Mouse (Mus musculus) MN1 (cell line): ENCODE results near the gene Ifit3.
A peak's percentile ranks its signal among the peaks of the same experiment; 100 is the strongest.
"Not testable (repeated sequence)": the region's sequence is repeated elsewhere in the genome, so short reads cannot be mapped to it uniquely, and the experiment has no call there.

ENCODE experiments used
- DNase-seq: peaks from one replicate; pipeline ENCODE4 v3.0.0-alpha.2; 2016; ENCODE audit warnings: low spot score

Ifit3 gene

DNA sequence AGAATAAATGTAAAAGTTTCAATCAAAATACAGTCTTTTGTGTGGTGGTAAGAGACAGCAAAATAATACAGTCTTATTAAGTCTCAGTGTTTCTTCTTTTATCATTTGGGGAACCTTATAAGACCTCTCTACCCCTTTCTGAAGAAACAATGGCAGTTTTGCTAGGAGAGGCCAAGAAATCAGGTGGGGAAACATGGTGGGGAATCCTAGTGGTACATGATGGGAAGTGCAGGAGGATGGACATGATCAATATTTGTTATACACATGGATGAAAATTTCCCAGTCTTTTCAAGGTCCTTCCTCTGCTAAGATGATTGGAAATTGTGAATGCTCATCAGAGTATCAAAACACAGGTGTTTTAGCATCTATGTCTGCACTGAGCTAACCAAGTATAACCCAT is 5.6 kb downstream of the Ifit3 start:
- DNase-seq: no peak

DNA sequence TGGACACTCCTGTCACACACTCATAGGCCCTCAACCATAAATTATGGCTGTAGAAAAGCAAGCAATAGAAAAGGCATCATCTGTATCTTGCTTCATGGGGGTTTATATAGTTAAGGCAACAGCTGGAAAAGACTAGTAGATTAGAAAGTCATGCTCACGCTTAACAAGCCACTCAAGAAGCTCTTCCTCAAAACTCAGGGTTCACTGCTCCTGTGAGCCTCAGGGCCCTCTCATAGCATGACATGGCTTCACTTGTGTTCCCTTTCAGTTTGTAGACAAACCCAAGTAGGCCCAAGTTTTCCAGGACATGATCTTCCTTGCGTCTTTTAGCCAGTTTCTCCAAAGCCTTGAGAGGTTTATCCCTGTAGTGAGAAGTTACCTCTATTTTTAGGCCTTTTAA is 10.1 kb downstream of the Ifit3 start:
- no peak for DNase-seq

DNA sequence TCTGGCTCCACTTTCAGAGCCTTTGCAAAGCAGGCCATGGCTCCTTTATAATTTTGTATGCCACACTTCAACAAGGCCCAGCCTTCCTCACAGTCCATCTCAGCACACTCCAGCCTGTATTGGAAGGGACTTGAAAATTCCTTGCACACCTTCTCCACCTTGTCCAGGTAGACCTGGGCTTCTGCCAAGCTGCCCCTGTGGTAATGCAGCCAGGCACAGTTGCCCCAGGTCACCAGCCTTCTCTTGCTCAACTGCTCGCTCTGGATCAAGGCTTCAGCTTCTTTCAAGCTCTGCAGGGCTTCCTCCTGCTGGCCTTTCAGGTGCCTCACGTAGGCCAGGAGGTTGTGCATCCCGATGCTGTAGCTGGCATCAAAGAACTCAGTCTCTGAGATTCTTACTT is 11.2 kb downstream of the Ifit3 start:
- DNase-seq: not testable (repeated sequence)

DNA sequence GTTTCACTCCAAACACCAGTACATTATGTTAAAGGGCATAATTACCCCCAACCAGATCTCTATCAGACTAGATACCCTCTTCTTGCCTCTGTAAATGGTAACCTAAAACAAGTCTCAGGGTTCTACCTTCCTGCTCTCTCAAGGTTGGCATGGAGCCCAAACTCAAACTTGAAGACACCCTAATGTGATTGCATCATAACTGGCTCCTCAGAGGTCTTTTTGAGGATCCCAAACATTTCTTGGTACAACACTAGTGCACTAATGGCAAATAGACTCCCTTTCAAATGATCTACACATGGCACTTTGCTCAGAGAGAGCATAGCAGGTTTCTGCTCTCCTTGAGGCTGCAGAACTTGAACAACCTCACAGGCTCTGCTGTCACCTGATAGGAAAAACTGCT is 13.5 kb downstream of the Ifit3 start:
- no peak for DNase-seq

DNA sequence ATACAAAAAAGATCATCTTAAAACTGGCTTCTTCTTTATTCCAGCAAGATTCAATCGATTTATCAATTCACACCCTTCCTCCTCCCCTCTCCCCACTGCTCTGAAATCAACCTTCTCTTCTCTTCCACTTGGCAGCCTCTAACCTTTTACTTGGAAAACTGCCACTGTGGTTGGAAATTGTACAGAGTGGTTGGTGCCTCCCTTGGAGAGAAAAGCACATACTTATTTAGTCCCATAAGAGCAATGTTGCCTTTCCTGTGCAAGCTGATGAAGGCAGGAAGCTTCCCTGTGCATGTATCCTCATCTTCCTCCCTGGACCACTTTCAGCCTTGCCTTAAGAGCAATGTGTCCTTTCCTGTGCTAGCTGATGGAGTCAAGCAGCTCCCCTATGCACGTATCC is 15.0 kb downstream of the Ifit3 start:
- no peak for DNase-seq

DNA sequence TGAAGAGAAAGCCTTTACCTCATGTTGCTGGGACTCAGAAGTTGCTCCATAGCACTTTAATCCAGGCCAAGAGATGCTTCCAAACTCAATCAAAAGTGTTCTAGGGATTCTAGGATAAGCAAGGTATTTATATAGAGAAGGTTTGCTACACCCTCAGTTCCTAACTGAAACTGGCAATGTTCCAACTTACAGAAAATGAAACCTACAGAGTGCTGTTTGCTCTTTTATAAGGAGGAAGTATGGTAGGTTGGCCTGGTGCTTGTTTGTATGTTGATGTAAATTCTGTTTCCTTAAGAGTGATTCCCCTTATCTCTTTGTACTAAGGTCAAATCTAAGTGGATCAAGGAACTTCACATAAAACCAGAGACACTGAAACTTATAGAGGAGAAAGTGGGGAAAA is 15.9 kb downstream of the Ifit3 start:
- DNase-seq: not testable (repeated sequence)

DNA sequence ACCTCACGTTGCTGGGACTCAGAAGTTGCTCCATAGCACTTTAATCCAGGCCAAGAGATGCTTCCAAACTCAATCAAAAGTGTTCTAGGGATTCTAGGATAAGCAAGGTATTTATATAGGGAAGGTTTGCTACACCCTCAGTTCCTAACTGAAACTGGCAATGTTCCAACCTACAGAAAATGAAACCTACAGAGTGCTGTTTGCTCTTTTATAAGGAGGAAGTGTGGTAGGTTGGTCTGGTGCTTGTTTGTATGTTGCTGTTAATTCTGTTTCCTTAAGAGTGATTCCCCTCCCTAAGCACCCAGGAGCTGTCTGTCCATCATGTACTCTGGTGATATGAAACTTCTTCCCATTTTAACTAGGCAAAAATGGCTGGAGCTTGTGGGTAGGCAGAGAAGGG is 18.6 kb downstream of the Ifit3 start, which contains the start of gene Ifit1bl1:
Ifit1bl1 (minus strand) TSS at position 69 of the 400 bp plus-strand sequence.
- DNase-seq: not testable (repeated sequence)

DNA sequence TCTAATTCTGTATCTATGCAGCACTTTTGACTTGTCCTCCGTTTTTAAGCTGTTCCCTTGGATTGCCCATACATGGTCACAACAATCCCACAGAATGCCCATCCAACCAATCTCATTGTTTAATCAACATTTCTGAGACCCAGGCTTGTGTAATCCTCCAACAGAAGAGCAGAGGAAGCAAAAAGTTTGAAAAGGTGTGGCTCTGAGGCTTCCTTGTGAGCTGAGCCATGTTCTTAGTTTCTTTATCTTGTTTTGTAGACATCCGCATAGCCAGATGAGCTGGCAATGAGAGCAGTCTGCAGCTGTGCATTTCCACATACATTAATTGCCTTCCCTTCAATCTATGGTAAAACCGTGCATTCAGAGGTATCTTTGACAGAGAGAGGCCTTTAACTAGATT is 22.1 kb downstream of the Ifit3 start:
- no peak for DNase-seq

DNA sequence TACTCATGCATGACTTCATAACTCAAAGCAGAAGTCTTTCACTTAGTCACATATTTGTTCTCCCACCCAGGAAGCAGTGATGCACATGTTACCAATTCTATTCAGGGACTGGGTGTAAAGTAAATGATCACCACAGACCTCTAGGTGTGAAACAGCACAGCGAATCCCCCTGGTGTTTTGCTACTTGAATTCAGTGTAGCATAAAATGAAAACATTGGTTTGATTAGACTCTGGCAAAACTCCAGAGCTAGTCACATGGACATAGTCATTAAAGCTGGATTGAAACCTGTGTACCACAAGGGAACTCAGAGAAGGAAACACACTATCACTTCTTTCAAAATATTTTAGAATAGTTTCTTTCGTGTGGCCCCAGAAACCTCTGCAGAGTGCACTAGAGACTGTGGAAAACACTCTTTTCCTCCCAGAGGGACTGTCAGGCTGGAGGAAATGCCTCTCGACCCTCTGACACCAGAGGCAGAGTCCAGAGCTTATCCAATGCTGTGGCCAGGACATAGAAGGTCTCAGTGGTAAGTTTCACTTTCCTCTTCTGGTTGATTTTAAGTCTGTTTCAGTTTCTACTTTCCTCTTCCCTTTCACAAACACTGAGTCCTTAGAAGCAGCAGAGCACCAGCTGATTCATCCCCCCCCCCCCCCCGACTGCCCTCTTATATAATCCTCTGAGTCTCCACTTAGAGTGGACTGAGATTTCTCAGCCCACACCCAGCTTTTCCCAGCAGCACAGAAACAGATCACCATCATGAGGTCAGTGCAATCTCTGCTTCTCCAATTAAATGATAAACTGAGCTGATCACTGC is 24.1 kb downstream of the Ifit3 start, which contains the start of gene Ifit3b:
Ifit3b (plus strand) TSS at position 734 of the 815 bp plus-strand sequence.
- DNase-seq: not testable (repeated sequence)

DNA sequence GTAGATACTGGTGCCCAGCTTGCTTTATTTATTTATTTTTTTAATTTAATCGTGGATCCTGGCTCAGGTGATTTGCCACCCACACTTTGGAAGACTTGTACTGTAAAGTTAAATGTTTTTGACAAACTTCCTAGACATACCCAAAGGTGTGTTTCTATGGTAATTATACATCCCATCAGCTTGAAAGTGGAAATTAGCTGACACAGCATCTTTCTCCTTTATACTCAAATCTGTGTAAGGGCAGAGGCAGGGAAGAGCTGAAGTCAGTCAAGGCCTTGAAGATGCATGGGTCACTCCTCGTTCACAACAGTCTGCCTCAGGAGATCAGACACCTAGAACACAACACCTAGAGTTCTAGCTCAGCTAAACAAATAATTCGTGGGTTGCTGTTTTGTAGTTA is 26.8 kb downstream of the Ifit3 start:
- DNase-seq: not testable (repeated sequence)

DNA sequence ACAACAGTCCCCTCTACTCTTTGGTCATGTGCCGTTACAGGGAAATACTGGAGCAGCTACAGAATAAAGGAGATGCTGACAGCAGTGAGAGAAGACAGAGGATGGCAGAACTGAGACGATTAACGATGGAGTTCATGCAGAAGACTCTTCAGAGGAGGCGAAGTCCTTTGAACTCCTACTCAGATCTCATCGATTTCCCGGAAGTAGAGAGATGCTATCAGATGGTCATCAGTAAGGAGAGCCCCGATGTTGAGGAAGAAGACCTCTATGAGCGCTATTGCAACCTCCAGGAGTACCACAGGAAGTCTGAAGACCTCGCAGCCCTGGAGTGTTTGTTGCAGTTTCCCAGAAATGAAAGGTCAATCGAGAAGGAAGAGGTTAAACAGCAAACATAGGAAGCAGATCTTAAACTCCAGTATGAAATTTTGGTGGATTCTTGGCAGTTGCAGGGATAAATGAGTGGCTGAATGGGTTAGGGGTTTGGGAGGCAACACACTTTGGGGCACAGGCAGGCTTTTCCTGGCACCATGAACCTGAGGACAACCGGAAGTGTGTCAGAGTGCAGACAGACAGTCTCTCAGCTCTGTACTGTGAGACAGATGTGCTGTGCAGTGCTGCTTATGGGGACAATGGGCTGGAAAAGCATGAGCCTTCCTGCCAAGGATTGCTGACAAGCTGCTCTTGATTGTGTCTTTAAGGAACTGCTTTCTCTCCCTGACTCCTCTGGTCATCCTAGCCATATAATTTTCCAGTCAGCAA is 29.1 kb downstream of the Ifit3 start:
- DNase-seq: not testable (repeated sequence)

DNA sequence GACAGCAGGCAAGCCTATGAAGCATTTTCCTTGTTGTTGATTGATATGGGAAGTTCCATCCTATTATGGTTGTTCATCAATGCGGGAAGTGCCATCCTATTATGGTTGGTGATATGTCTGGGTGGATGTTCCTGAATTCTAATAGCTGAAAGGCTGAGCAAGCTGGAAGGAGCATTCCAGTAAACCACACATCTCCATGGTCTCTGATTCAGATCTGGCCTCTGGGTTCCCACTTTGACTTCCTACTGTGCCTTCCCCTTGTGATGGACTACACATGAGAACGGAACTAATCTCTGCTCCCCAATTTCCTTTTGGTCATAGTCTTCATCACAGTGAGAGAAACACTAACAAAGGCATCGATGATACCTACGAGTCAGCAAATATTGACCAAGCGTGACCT is 37.5 kb downstream of the Ifit3 start:
- no peak for DNase-seq

DNA sequence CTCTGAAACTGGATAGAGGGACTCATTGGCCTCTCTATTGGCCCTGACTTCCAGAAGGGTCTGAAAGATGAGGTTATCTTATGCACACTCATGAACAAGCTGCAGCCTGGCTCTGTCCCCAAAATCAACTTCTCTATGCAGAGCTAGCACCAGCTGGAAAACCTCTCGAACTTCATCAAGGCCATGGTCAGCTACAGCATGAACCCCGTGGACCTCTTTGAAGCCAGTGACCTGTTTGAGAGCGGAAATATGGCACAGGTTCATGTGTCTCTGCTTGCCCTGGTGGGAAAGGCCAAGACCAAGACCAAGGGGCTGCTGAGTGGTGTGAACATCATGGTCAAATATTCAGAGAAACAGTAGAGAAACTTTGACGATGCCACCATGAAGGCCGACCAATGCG is 40.5 kb downstream of the Ifit3 start:
- no peak for DNase-seq

DNA sequence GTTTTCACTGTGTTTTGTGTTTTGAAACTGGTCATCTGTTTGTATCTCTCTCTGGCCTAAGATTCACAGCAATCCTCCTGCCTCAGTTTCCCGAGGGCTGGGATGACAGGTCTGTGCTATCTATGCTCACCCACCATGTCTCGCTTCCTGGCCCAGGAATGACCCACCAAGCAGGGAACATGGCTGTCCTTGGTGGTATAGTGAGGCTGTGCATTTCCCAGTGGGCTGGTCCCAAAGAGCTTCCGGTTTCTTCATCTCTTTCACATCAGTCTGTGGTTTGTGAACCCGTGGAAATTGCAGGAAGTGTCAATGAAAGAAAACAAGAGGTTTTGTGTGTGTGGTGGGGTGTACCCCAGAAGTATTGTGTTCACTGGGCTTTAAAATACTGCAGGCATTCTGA is 41.3 kb downstream of the Ifit3 start:
- DNase-seq: no peak

DNA sequence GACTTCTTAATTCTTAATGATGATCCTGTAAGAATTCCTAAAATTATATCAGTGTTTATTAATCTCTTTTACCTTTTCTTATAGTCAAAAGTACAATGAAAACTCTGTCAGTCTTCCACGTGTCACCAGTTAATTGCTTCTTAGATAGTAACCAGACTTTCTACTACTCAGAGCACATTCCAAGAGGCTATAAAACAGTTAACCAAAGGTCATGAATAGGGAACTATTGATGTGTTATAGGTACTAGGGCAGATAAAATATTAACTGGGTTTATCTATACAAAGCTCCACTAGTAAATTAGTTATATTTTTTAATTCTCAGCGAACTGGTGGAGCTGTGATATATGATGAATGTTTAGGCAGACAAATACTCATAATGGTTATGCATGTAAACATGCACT is 44.2 kb downstream of the Ifit3 start:
- DNase-seq: no peak

DNA sequence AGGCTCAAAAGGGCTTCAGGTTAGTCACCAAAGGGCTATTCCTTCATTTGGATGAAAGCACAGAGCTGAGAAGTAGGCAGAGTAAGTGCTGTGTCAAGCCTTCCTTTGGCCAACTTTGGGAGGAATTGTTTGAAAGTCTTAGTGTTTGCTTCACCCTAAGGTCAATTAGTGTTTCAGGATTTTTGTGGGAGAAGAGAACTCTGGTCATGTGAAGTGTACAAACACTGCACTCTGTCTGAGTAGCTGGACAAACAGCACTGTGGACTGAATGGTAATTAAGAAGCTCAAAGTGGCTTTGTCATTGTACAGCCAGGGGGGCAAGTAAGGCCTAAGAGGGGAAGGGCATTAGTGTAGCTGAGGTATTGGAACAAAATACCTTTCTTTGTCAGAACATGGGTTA is 48.2 kb downstream of the Ifit3 start:
- no peak for DNase-seq

DNA sequence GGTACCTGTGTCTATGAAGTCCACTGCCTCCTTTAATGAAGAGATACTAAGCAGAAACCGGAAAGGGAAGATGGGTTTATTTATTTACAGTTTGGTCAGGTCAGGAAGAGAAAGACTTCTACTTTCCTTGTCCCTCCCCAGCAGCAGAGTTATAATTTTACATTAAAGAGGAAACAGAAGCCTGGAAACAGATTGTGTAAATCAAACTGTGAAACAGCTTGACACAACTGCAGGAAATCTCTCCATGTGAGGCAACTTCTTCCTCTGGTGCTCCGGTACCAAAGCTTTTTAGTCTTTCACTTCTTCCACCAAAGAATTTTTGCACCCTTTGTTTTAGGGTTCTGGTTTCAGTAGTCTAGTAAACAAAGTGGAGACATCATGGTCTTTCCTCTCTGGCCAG is 50.2 kb downstream of the Ifit3 start:
- no peak for DNase-seq

DNA sequence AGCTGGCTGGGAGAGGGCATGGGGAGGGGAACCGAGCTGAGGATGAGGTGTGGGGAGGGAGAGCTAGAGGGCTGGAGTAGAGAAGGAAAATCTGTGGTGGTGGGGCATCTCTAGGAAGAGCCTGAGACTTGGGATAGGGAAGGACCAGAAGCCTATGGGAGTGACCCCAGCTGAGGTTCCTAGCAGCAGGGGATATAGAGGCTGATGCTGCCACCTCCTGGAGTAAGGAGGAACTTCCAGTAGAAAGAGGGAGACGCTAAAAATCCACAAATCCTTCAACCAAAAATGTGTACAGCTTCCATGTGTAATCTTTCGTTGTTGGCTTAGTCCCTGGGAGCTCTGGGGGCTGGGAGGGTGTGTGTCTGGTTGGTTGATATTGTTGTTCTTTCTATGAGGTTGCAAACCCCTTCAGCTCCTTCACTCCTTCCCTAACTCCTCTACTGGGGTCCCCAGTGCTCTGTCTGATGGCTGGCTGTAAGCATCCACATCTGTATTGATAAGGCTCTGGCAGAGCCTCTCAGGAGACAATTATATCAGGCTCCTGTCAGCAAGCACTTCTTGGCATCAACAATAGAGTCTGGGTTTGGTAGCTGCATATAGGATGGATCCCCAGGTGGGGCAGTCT is 53.7 kb downstream of the Ifit3 start:
- peak; percentile 41 for DNase-seq
